In the genomic region with DNA sequence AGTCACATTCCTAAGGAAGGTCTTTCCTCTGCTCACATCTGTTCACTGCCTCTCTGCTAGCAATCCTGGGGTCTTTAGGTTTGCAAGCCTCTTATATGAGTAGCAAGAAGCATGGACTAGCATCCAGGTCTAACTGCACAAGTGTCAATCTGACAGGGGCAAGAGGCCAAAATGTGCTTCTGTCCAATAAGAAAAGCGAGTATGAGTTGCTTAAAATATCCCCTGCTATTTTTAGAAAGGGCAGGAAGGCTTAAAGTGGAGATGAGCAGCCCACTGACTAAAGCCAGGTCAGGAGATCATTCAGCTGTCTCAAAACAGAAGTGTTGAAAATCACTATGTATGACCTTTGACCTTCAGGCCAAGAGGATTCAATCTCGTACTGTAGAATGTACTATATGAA, we compare ENCODE assay signal across 15 mouse cellular contexts.
DNase-seq lines count a peak whose midpoint lies in the region; ATAC-seq lines count a peak whose summit lies in the region.
"Had no signal": no experiment of that assay in that cellular context is flagged by ENCODE, and none has a peak within 500 bp of the region (broad histone marks: within the 10 kb centered on the region; RNA-seq: fewer than 3 reads in every experiment).

No protein-coding gene starts in this region.

- no peak overlapping the region for H3K4me3 ChIP-seq in kidney, embryonic 15.5 days (replicated peaks)
- H3K4me3 ChIP-seq in heart, embryonic 15.5 days: no peak overlapping the region
- H3K4me3 ChIP-seq: forebrain, embryonic 15.5 days; layer of hippocampus, adult 2 months; limb, embryonic 13.5 days; midbrain, embryonic 12.5 days had no signal

- H3K27me3 ChIP-seq in kidney, embryonic 15.5 days: no peaks in the 10 kb centered on the region
- H3K27me3 ChIP-seq in heart, embryonic 15.5 days: no peaks in the 10 kb centered on the region
- H3K27me3 ChIP-seq: forebrain, embryonic 15.5 days; limb, embryonic 13.5 days; midbrain, embryonic 12.5 days had no signal

- no peak overlapping the region for H3K9ac ChIP-seq in kidney, embryonic 15.5 days
- H3K9ac ChIP-seq in heart, embryonic 15.5 days: no peak overlapping the region
- H3K9ac ChIP-seq: forebrain, embryonic 15.5 days; hindbrain, embryonic 14.5 days; limb, embryonic 13.5 days; midbrain, embryonic 12.5 days had no signal

- no peaks in the 10 kb centered on the region for H3K9me3 ChIP-seq in kidney, embryonic 15.5 days (replicated peaks)
- no peaks in the 10 kb centered on the region for H3K9me3 ChIP-seq in heart, embryonic 15.5 days (replicated peaks)
- H3K9me3 ChIP-seq: forebrain, embryonic 15.5 days; limb, embryonic 13.5 days; midbrain, embryonic 12.5 days had no signal

- H3K27ac ChIP-seq in kidney, embryonic 15.5 days: no peak overlapping the region
- H3K27ac ChIP-seq in heart, embryonic 15.5 days: peak overlapping the region; percentile 36; the same call in 1 of the 2 replicates
- H3K27ac ChIP-seq: forebrain, embryonic 15.5 days; hindbrain, embryonic 14.5 days; layer of hippocampus, adult 2 months; limb, embryonic 13.5 days; midbrain, embryonic 12.5 days had no signal

- ATAC-seq in kidney, embryonic 15.5 days (replicated peaks; ENCODE audit: low FRiP score): no peak
- no peak; the same call in 1 of the 2 replicates for ATAC-seq in heart, embryonic 15.5 days (replicated peaks; ENCODE audit: insufficient number of reproducible peaks, insufficient read depth, low FRiP score, low read depth)
- no peak for ATAC-seq in erythroid progenitor cell, adult 5-6 weeks (replicated peaks; ENCODE audit: low FRiP score, poor library complexity, severe bottlenecking)
- ATAC-seq: forebrain, embryonic 15.5 days; intestine, embryonic 16.5 days had no signal

- H3K4me2 ChIP-seq in kidney, embryonic 15.5 days: no peak overlapping the region
- peak overlapping the region; percentile 43 for H3K4me2 ChIP-seq in heart, embryonic 15.5 days
- H3K4me2 ChIP-seq: forebrain, embryonic 15.5 days; hindbrain, embryonic 14.5 days; limb, embryonic 13.5 days; midbrain, embryonic 12.5 days had no signal

- 62% methylated on average over 2 of the region's 2 CpGs for WGBS in kidney, embryonic 15.5 days
- 32% methylated on average over 2 of the region's 2 CpGs for WGBS in heart, embryonic 15.5 days

- peak; percentile 19 to 28 for DNase-seq in kidney, adult 8-10 months
- DNase-seq in heart, adult 18-20 months: peak; percentile 54 to 56
- peak; percentile 9 for DNase-seq in yolk sac, embryonic 10.5 days (ENCODE audit: low spot score)
- DNase-seq in adrenal gland, postnatal 14 days: no peak
- DNase-seq: cerebellum, adult 11 months; lung, postnatal 36 days had no signal

- H3K4me1 ChIP-seq in kidney, embryonic 15.5 days: no peaks in the 10 kb centered on the region
- H3K4me1 ChIP-seq in heart, embryonic 15.5 days (replicated peaks): peaks cover 23% of the 10 kb centered on the region
- H3K4me1 ChIP-seq: forebrain, embryonic 15.5 days; limb, embryonic 13.5 days; midbrain, embryonic 12.5 days had no signal

- H3K36me3 ChIP-seq in kidney, embryonic 15.5 days: no peaks in the 10 kb centered on the region
- no peaks in the 10 kb centered on the region for H3K36me3 ChIP-seq in heart, embryonic 15.5 days
- H3K36me3 ChIP-seq: forebrain, embryonic 15.5 days; limb, embryonic 13.5 days; midbrain, embryonic 12.5 days had no signal
